Mouse (Mus musculus): ENCODE measurements around the gene Pnpo. TPM values are rescaled to one million over a fixed set of nuclear protein-coding genes. Genes with fewer than 3 reads are reported as not detected.

The Pnpo gene
- polyA plus RNA-seq (2014; fragmentation: Nextera tagmentation; extraction: Ambion mirVana), result 27.5 and 28.9 TPM in 2 replicates

- H3K9me3 ChIP-seq (ENCODE audit: control insufficient read depth, low read length), result no peaks in the 10 kb centered on the region
- H3K27ac ChIP-seq, result peak within 1 kb of the TSS; percentile 15; the same call in 1 of the 2 replicates
- H3K4me1 ChIP-seq (replicated peaks; ENCODE audit: control insufficient read depth, insufficient read depth, low read length), result peaks cover 14% of the 10 kb centered on the region; the same call in 1 of the 2 replicates
- no peaks in the 10 kb centered on the region; the same call in 1 of the 2 replicates for H3K36me3 ChIP-seq (replicated peaks; ENCODE audit: control insufficient read depth, insufficient read depth)
- H3K27me3 ChIP-seq (ENCODE audit: control insufficient read depth, insufficient read depth, low read length), result no peaks in the 10 kb centered on the region
- H3K4me2 ChIP-seq (replicated peaks), result peak within 1 kb of the TSS; percentile 65
- ATAC-seq (ENCODE audit: low FRiP score), result peak; percentile 96
- H3K9ac ChIP-seq, result peak within 1 kb of the TSS; percentile 62
- peak; percentile 94 for DNase-seq (ENCODE audit: low spot score)
- peak within 1 kb of the TSS; percentile 38 for H3K4me3 ChIP-seq (replicated peaks; ENCODE audit: low read length)
- 1% methylated on average over 29 of the region's 29 CpGs for WGBS
Observed at GRCm38 (mm10) chr11:96943746-96944304, at the start of gene Pnpo. TSS of gene Pnpo (minus strand) at chr11:96943986.

GRCm38 (mm10) chr11:96992722-96993311 is 49.0 kb upstream of the Pnpo start:
- 53% methylated on average over 8 of the region's 8 CpGs for WGBS
- Histone ChIP-seq H3K4me2 (replicated peaks) (no peak overlapping the region), H3K4me1 (replicated peaks; ENCODE audit: control insufficient read depth, insufficient read depth, low read length) (peaks cover 14% of the 10 kb centered on the region), H3K27me3 (ENCODE audit: control insufficient read depth, insufficient read depth, low read length) (peaks cover 3% of the 10 kb centered on the region; the same call in 1 of the 2 replicates), H3K9me3 (ENCODE audit: control insufficient read depth, low read length) (no peaks in the 10 kb centered on the region), H3K36me3 (replicated peaks; ENCODE audit: control insufficient read depth, insufficient read depth) (no peaks in the 10 kb centered on the region), H3K27ac (no peak overlapping the region), H3K9ac (no peak overlapping the region), H3K4me3 (replicated peaks; ENCODE audit: low read length) (no peak overlapping the region)
- DNase-seq (ENCODE audit: low spot score) (no peak), ATAC-seq (ENCODE audit: low FRiP score) (no peak)

- H3K4me3 ChIP-seq (replicated peaks; ENCODE audit: low read length), result no peak overlapping the region
- H3K27ac ChIP-seq, result no peak overlapping the region
- ATAC-seq (ENCODE audit: low FRiP score) (no peak), DNase-seq (ENCODE audit: low spot score) (no peak)
- H3K36me3 ChIP-seq (replicated peaks; ENCODE audit: control insufficient read depth, insufficient read depth), result no peaks in the 10 kb centered on the region
- no peak overlapping the region for H3K9ac ChIP-seq
- no peak overlapping the region for H3K4me2 ChIP-seq (replicated peaks)
- 80% methylated on average over 5 of the region's 5 CpGs for WGBS
- peaks cover 12% of the 10 kb centered on the region for H3K27me3 ChIP-seq (ENCODE audit: control insufficient read depth, insufficient read depth, low read length)
- peaks cover 5% of the 10 kb centered on the region; the same call in 1 of the 2 replicates for H3K4me1 ChIP-seq (replicated peaks; ENCODE audit: control insufficient read depth, insufficient read depth, low read length)
- H3K9me3 ChIP-seq (ENCODE audit: control insufficient read depth, low read length), result no peaks in the 10 kb centered on the region
Observed at GRCm38 (mm10) chr11:96991501-96991900, 47.7 kb upstream of the Pnpo start.

- H3K9ac ChIP-seq, result peak overlapping the region; percentile 41
- ATAC-seq (ENCODE audit: low FRiP score), result peak; percentile 60; the same call in 1 of the 2 replicates
- WGBS, result 8% methylated on average over 31 of the region's 31 CpGs
- peak overlapping the region; percentile 54 for H3K4me2 ChIP-seq (replicated peaks)
- 0 out of 2 replicates have a peak overlapping the region, but pooled peaks have one; percentile 33 for H3K27ac ChIP-seq
- no peak for DNase-seq (ENCODE audit: low spot score)
- no peaks in the 10 kb centered on the region for H3K9me3 ChIP-seq (ENCODE audit: control insufficient read depth, low read length)
- no peaks in the 10 kb centered on the region for H3K36me3 ChIP-seq (replicated peaks; ENCODE audit: control insufficient read depth, insufficient read depth)
- H3K4me1 ChIP-seq (replicated peaks; ENCODE audit: control insufficient read depth, insufficient read depth, low read length), result peaks cover 4% of the 10 kb centered on the region; the same call in 1 of the 2 replicates
- peaks cover 16% of the 10 kb centered on the region for H3K27me3 ChIP-seq (ENCODE audit: control insufficient read depth, insufficient read depth, low read length)
- peak overlapping the region; percentile 31 for H3K4me3 ChIP-seq (replicated peaks; ENCODE audit: low read length)
Observed at GRCm38 (mm10) chr11:96987873-96988655, 44.3 kb upstream of the Pnpo start.

GRCm38 (mm10) chr11:96986463-96986862 is 42.7 kb upstream of the Pnpo start:
- 53% methylated on average over 3 of the region's 3 CpGs for WGBS
- DNase-seq (ENCODE audit: low spot score) (no peak), ATAC-seq (ENCODE audit: low FRiP score) (no peak)
- H3K9me3 ChIP-seq (ENCODE audit: control insufficient read depth, low read length), result no peaks in the 10 kb centered on the region
- peaks cover 4% of the 10 kb centered on the region; the same call in 1 of the 2 replicates for H3K4me1 ChIP-seq (replicated peaks; ENCODE audit: control insufficient read depth, insufficient read depth, low read length)
- no peak overlapping the region for H3K9ac ChIP-seq
- H3K36me3 ChIP-seq (replicated peaks; ENCODE audit: control insufficient read depth, insufficient read depth), result no peaks in the 10 kb centered on the region
- no peak overlapping the region for H3K4me2 ChIP-seq (replicated peaks)
- peaks cover 16% of the 10 kb centered on the region for H3K27me3 ChIP-seq (ENCODE audit: control insufficient read depth, insufficient read depth, low read length)
- H3K4me3 ChIP-seq (replicated peaks; ENCODE audit: low read length), result no peak overlapping the region
- no peak overlapping the region for H3K27ac ChIP-seq

- no peak overlapping the region for H3K4me3 ChIP-seq (replicated peaks; ENCODE audit: low read length)
- WGBS, result 14% methylated on average over 4 of the region's 4 CpGs
- no peak overlapping the region for H3K4me2 ChIP-seq (replicated peaks)
- ATAC-seq (ENCODE audit: low FRiP score), result no peak
- no peaks in the 10 kb centered on the region for H3K36me3 ChIP-seq (replicated peaks; ENCODE audit: control insufficient read depth, insufficient read depth)
- H3K27me3 ChIP-seq (ENCODE audit: control insufficient read depth, insufficient read depth, low read length), result peaks cover 16% of the 10 kb centered on the region
- DNase-seq (ENCODE audit: low spot score), result no peak
- no peak overlapping the region for H3K9ac ChIP-seq
- peaks cover 4% of the 10 kb centered on the region; the same call in 1 of the 2 replicates for H3K4me1 ChIP-seq (replicated peaks; ENCODE audit: control insufficient read depth, insufficient read depth, low read length)
- no peaks in the 10 kb centered on the region for H3K9me3 ChIP-seq (ENCODE audit: control insufficient read depth, low read length)
- no peak overlapping the region for H3K27ac ChIP-seq
Observed at GRCm38 (mm10) chr11:96984903-96985302, 41.1 kb upstream of the Pnpo start.

GRCm38 (mm10) chr11:96982859-96983258 is 39.1 kb upstream of the Pnpo start, which contains the start of gene Sp2:
TSS of gene Sp2 (minus strand) at chr11:96982959.
- peak within 1 kb of the TSS; percentile 3; the same call in 1 of the 2 replicates for H3K4me2 ChIP-seq (replicated peaks)
- 77% methylated on average over 7 of the region's 7 CpGs for WGBS
- H3K27me3 ChIP-seq (ENCODE audit: control insufficient read depth, insufficient read depth, low read length), result peaks cover 13% of the 10 kb centered on the region
- H3K9ac ChIP-seq, result 0 out of 2 replicates have a peak within 1 kb of the TSS, but pooled peaks have one; percentile 17
- no peak within 1 kb of the TSS for H3K4me3 ChIP-seq (replicated peaks; ENCODE audit: low read length)
- H3K4me1 ChIP-seq (replicated peaks; ENCODE audit: control insufficient read depth, insufficient read depth, low read length), result peaks cover 9% of the 10 kb centered on the region; the same call in 1 of the 2 replicates
- no peaks in the 10 kb centered on the region for H3K36me3 ChIP-seq (replicated peaks; ENCODE audit: control insufficient read depth, insufficient read depth)
- DNase-seq (ENCODE audit: low spot score) (no peak), ATAC-seq (ENCODE audit: low FRiP score) (no peak)
- H3K9me3 ChIP-seq (ENCODE audit: control insufficient read depth, low read length), result no peaks in the 10 kb centered on the region
- no peak within 1 kb of the TSS for H3K27ac ChIP-seq

GRCm38 (mm10) chr11:96982355-96982754 is 38.6 kb upstream of the Pnpo start:
- H3K9ac ChIP-seq, result 0 out of 2 replicates have a peak overlapping the region, but pooled peaks have one; percentile 17
- H3K27me3 ChIP-seq (ENCODE audit: control insufficient read depth, insufficient read depth, low read length), result peaks cover 11% of the 10 kb centered on the region
- no peak for ATAC-seq (ENCODE audit: low FRiP score)
- H3K9me3 ChIP-seq (ENCODE audit: control insufficient read depth, low read length), result no peaks in the 10 kb centered on the region
- no peaks in the 10 kb centered on the region for H3K36me3 ChIP-seq (replicated peaks; ENCODE audit: control insufficient read depth, insufficient read depth)
- no peak overlapping the region for H3K27ac ChIP-seq
- H3K4me1 ChIP-seq (replicated peaks; ENCODE audit: control insufficient read depth, insufficient read depth, low read length), result peaks cover 6% of the 10 kb centered on the region; the same call in 1 of the 2 replicates
- no peak overlapping the region for H3K4me3 ChIP-seq (replicated peaks; ENCODE audit: low read length)
- H3K4me2 ChIP-seq (replicated peaks), result peak overlapping the region; percentile 3; the same call in 1 of the 2 replicates
- WGBS, result 4% methylated on average over 7 of the region's 7 CpGs
- peak; percentile 83 for DNase-seq (ENCODE audit: low spot score)

- Histone ChIP-seq H3K36me3 (replicated peaks; ENCODE audit: control insufficient read depth, insufficient read depth) (no peaks in the 10 kb centered on the region), H3K27ac (no peak overlapping the region), H3K9me3 (ENCODE audit: control insufficient read depth, low read length) (no peaks in the 10 kb centered on the region), H3K4me1 (replicated peaks; ENCODE audit: control insufficient read depth, insufficient read depth, low read length) (peaks cover 6% of the 10 kb centered on the region), H3K9ac (no peak overlapping the region), H3K4me2 (replicated peaks) (no peak overlapping the region), H3K27me3 (ENCODE audit: control insufficient read depth, insufficient read depth, low read length) (peaks cover 3% of the 10 kb centered on the region), H3K4me3 (replicated peaks; ENCODE audit: low read length) (no peak overlapping the region)
- 81% methylated on average over 15 of the region's 15 CpGs for WGBS
- ATAC-seq (ENCODE audit: low FRiP score), result no peak
- DNase-seq (ENCODE audit: low spot score), result no peak
Observed at GRCm38 (mm10) chr11:96981461-96981860, 37.7 kb upstream of the Pnpo start.

All from hindbrain, embryonic 14.5 days (tissue).